Mouse (Mus musculus) layer of hippocampus, adult 18-20 months (tissue): ENCODE measurements around the gene Tnfrsf9. TPM values are rescaled to one million over a fixed set of nuclear protein-coding genes. Genes with fewer than 3 reads are reported as not detected.

Source experiments
- DNase-seq, 2 experiments: peaks; one replicate each; pipeline ENCODE4 v3.0.0; 2022; ENCODE audit warnings: low spot score in 2 of 2
- total RNA-seq, 2 experiments: library from RNA; stranded (reverse); gene quantifications; 2 replicates each; pipeline ENCODE4 v1.2.3; 2021

Tnfrsf9 gene
- total RNA-seq, 2 experiments from 2014 or later = 0.82 to 0.89 TPM

- DNase-seq = no peak
Observed at GRCm38 (mm10) chr4:150926924-150927705, 12.8 kb downstream of the Tnfrsf9 start.

GRCm38 (mm10) chr4:150927789-150928188 is 13.4 kb downstream of the Tnfrsf9 start:
- DNase-seq = no peak

GRCm38 (mm10) chr4:150933503-150933902 is 19.1 kb downstream of the Tnfrsf9 start:
- DNase-seq = no peak

- DNase-seq = peak; percentile 43 to 68
Observed at GRCm38 (mm10) chr4:150937293-150938062, 23.1 kb downstream of the Tnfrsf9 start.

GRCm38 (mm10) chr4:150938063-150938452 is 23.7 kb downstream of the Tnfrsf9 start:
- peak in 1 of 2 experiments; percentile 21 for DNase-seq

- DNase-seq = peak in 1 of 2 experiments; percentile 14
Observed at GRCm38 (mm10) chr4:150939991-150940651, 25.8 kb downstream of the Tnfrsf9 start.

GRCm38 (mm10) chr4:150944707-150945106 is 30.3 kb downstream of the Tnfrsf9 start:
- DNase-seq = no peak

- DNase-seq = no peak
Observed at GRCm38 (mm10) chr4:150950972-150951371, 36.6 kb downstream of the Tnfrsf9 start.

GRCm38 (mm10) chr4:150956369-150957105 is 42.2 kb downstream of the Tnfrsf9 start:
- DNase-seq = peak; percentile 49 to 75

GRCm38 (mm10) chr4:150957106-150957458 is 42.7 kb downstream of the Tnfrsf9 start:
- no peak for DNase-seq

GRCm38 (mm10) chr4:150958536-150958935 is 44.2 kb downstream of the Tnfrsf9 start:
- no peak for DNase-seq

GRCm38 (mm10) chr4:150962231-150962630 is 47.9 kb downstream of the Tnfrsf9 start:
- DNase-seq = no peak

GRCm38 (mm10) chr4:150963711-150964110 is 49.3 kb downstream of the Tnfrsf9 start:
- DNase-seq = no peak

- peak; percentile 79 to 95 for DNase-seq
Observed at GRCm38 (mm10) chr4:150964635-150965554, 50.5 kb downstream of the Tnfrsf9 start.

GRCm38 (mm10) chr4:150965555-150965951 is 51.2 kb downstream of the Tnfrsf9 start:
- DNase-seq = peak in 1 of 2 experiments; percentile 21

- peak; percentile 66 to 90 for DNase-seq
Observed at GRCm38 (mm10) chr4:150966556-150966955, 52.2 kb downstream of the Tnfrsf9 start.

- DNase-seq = no peak
Observed at GRCm38 (mm10) chr4:150968956-150969355, 54.6 kb downstream of the Tnfrsf9 start.

- peak in 1 of 2 experiments; percentile 36 for DNase-seq
Observed at GRCm38 (mm10) chr4:150973264-150973663, 58.9 kb downstream of the Tnfrsf9 start.

GRCm38 (mm10) chr4:150975145-150975544 is 60.8 kb downstream of the Tnfrsf9 start:
- no peak for DNase-seq
